Mouse (Mus musculus) frontal cortex, postnatal 14 days (tissue): ENCODE measurements around the gene Akirin2.

ENCODE experiments used
- DNase-seq, 2 experiments: peaks; one replicate each; pipeline ENCODE4 v3.0.0; 2022; ENCODE audit warnings: low spot score in 2 of 2

Gene Akirin2

DNA sequence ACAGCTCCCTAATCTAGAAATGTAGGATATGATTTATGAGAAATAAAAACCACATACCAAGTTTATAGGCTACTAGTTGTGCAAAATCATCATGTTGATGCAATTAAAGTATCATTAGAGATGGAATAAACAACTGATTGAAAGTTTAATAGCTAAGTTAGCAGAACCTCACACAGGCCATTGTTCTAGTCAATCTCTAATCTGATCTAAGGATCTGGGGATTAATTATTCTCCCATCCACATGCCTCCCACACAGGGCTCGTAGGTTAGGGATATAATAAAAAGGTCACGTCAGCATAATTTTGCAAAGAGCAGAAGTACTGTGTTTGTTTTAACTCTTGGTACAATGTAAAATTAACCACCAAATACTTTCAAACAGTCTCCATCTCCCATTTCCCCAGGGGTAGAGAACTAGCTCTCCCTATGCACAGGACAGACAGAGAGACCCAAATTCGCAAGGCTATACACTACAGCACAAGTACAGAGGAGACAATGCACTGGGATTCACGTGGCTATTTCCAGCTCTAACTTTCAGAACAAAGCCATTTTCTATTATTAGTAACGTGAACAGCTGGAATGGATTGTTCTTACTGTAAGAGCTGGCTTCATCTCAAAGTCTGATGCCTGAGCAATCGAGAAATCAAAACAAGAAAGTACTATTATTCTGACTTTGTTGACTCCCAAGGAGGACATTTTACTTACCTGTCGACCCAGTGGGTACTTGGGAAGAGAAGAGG, 34.3 kb downstream of the Akirin2 start:
- no peak for DNase-seq

DNA sequence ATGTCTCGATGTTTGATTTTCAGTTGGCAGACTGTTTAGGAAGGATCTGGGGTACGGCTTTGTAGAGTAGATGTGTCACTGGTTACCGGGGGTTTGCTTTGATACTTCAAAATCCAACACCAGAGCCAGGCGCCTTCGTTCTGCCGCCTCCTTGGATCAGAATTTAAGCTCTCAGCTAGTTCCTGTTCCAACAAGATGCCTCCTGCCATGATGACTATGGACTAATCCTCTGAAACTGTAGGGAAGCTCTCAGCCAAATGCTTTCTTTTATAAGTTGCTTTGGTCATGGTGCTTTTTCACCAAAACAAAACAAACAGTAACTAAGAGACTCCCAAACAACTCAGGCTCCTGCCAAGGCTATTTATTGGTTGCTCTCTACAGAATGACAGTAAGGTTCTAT, 52.4 kb downstream of the Akirin2 start:
- DNase-seq = no peak

DNA sequence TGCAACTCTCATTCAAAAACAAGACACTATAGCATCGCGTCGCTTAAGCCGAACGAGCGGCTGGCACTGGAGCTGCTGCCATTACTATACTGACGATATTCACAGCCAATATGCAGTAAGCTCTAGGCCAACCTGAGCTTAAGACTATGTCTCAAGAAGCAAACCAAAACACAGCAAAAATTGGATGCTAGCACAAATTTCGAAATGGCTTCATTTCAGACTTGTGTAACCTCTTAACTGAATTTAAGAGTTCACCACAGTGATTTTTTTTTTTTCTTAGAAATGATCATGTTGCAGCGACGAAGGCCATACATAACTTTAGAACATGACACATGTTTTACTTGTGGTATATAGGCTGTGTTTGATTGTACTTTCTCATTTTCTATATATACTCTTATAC, 55.9 kb downstream of the Akirin2 start:
- no peak for DNase-seq

DNA sequence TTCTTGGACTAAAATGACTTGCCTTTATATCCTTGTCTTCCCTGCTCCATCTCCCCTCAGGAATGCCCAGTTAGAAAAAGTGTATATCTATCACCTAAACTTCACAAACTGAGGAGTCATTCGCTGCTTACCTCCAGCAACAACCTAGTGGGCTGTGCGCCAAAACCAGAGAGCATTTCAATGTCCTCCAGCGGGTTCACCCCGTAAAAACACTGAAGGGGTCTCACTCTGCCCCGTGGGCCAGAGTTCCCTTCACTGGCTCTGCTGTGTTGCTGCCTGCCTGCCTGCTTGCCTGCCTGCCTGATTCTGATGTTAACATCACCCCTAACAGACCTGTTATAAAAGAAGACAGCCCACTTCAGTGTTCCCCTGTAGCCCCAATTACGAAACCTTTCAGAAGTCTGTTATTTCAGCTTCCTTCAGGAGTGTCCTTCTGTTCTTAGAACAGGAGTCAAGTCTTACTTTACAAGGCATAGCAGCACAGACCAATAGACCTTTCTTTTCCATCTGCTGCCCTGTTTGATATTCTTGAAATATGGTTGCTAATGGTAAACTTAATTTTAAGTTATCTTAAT, 62.9 kb downstream of the Akirin2 start:
- no peak for DNase-seq

DNA sequence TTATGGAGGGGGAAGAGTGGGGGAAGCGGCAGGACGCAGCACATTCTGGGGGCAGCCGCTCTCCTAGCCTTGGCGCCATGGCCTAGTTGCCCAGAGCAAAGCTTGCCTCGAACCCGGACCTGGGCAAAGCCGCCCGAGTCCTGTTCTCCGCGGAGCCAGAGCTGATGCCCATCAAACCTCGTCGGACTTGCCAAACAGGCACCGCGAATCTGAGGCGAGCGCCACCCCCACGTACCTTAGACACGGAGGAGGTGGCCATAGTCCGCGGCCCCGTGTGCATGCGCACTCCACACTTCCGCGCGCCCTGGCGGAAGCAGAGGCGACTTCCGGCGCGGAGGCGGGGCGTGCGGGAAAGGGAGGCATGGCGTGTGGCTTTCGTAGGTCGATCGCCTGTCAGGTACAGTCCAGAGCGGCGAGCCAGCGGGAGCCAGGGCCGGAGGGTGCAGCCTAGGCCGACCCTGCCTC, 63.9 kb downstream of the Akirin2 start, which contains the start of the genes Orc3 and Rars2:
Gene Orc3 (minus strand): TSS at position 315 of the 465 bp plus-strand sequence.
Gene Rars2 (plus strand): TSS at position 328 of the 465 bp plus-strand sequence.
- peak; percentile 85 to 89 for DNase-seq

DNA sequence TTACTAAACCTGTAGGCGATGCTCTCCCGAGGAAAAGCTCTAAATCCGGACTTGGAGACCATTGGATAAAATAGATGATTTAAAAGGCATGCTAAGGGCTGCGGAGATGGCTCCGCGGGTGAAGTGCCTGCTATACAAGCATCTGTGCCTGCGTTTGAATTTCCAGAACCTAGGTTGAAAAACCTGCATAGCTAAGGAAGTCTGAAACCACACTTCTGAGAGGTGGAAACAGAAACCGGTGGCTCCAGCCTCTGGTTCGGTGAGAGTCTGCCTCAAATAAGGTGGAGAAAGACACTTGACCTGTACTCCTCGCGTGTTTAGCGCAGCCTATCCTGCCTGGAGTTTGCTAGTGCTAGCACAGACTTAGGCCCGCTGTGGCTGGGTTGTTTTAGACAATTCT, 64.6 kb downstream of the Akirin2 start:
- peak in 1 of 2 experiments; percentile 16 for DNase-seq

DNA sequence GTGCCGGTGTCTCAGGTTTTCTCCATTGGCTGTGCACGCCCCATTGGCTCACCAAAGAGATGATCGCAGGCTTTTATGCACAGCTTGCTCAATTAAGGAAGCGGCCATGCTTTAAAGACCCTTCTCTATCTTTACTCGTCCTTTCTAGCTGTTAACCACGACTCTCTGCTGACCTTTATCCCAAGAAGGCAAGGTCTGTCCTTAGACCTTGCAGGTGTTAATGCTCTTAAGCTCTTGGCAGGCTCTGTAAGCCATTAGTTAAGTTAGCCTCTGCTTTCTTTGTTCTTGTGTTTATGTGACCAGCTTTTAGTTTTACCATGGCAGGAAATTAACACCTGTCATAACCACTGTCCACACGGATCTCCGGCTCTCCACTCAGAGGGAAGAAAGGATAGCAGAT, 65.4 kb downstream of the Akirin2 start:
- DNase-seq = no peak
